Mouse (Mus musculus): ENCODE measurements around the gene Trip11. TPM values are rescaled to one million over a fixed set of nuclear protein-coding genes. Genes with fewer than 3 reads are reported as not detected.
A peak's percentile ranks its signal among the peaks of the same experiment; 100 is the strongest.

The Trip11 gene
- polyA plus RNA-seq, 1 experiment = 5.3 TPM

DNA sequence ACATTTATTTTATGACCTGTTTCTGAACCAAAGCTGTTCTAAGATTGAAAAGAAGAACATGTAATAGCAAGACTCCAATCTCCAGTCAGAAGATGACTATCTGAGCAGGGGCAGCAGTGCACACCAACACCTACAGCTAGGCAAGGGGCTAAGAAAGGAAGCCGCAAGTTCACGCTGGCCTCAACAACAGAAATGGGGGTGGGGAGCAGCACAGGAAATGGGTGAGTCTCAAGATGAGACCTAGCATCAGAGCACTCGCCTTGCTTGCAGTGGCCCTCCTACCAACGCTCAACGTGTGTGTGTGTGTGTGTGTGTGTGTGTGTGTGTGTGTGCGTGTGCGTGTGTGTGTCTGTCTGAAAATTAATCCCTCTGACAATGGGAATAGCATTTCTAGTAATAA, 16.0 kb downstream of the Trip11 start:
- DNase-seq (ENCODE audit: low read depth) = no peak

DNA sequence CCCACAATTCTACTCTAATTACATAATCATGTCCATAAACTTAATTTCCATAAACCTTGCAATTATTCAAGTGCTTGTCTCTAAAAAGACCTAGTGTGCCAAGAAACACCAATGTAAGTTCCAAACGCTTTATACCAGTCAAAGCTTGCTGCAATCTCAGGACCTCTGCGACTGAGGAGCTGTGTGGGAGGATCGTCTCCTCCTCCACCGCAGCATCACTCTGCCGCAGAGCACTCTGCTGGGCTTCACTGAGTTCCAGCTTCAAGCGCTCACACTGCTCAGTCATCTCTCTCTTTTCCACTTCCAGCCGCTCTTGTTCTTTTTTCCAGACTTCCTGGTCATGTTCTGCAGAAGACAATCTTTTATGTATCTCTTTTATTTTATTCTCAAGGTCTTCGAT, 19.8 kb downstream of the Trip11 start:
- no peak for DNase-seq (ENCODE audit: low read depth)

GRCm38 (mm10) chr12:101892832-101893231, 20.2 kb downstream of the Trip11 start:
- no peak for DNase-seq (ENCODE audit: low read depth)

- no peak for DNase-seq (ENCODE audit: low read depth)
Observed at GRCm38 (mm10) chr12:101891066-101891465, 22.0 kb downstream of the Trip11 start.

DNA sequence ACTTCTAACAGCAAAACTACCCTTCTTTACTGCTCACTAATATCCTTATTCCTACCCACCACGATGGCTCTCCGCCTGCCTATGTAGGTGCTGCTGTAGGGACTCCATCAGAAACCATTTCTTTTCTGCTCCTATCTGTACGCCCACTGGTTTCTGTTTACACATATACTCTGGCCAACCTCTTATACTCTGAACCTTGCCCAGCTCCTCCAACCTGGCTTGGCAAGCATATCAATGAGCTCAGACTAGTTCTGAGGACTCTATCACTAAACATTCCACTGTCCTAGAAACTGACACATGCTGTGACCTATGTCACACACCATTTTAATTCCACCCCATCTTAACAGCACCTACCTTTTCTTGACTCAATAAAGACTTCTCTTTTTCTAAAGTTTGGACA, 23.7 kb downstream of the Trip11 start:
- DNase-seq (ENCODE audit: low read depth) = no peak

GRCm38 (mm10) chr12:101888312-101888711, 24.8 kb downstream of the Trip11 start:
- no peak for DNase-seq (ENCODE audit: low read depth)

- no peak for DNase-seq (ENCODE audit: low read depth)
Observed at GRCm38 (mm10) chr12:101884926-101885325, 28.1 kb downstream of the Trip11 start.

DNA sequence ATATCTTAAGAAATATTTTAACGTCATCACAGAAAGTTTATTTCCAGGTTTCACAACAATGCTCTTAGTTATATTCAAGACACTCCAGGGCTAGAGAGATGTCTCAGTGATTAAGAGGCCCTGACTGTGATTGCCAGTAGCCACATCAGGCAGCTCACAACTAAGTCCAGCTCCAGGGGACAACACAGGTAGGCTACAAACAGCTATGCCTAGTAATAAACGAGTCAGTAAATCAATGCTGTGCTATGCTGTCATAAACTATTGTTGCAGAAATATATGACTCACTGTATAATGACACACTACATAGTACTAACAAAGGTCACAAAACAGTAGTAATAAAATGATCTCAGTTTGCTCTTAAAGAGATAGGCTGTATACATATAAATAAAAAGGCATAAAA, 36.7 kb downstream of the Trip11 start:
- peak; percentile 81 for DNase-seq (ENCODE audit: low read depth)

- DNase-seq (ENCODE audit: low read depth) = no peak
Observed at GRCm38 (mm10) chr12:101875107-101875506, 38.0 kb downstream of the Trip11 start.

DNA sequence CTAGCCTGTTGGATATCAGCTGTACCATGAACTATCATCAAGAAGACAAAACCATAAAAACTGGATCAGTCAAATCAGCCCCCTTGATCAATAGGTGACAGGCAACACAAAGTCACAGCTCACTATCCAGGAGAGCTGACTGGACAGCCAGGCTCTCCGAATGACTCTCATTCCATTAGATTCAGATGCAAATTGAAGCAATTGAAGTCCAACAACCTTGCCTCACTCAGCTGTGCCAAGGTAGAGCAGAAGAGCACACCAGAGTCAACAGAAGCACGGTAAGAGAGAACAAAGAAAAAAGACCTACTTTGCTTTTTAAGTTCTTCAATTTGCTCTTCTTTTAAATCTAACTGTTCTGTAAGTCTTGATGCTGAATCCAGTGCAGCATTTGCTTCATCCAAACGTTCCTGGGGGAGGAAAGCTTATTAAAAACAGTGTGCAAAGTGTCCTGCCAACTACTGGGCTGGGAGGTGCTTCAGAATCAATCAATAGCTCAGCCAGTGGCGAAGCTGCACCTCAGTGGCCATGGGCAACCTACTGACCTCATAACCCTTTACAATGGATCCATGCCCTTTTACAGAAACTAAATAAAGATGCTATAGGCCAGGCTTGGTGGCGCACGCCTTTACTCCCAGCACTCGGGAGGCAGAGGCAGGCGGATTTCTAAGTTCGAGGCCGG, 50.6 kb downstream of the Trip11 start:
- DNase-seq (ENCODE audit: low read depth) = no peak

DNA sequence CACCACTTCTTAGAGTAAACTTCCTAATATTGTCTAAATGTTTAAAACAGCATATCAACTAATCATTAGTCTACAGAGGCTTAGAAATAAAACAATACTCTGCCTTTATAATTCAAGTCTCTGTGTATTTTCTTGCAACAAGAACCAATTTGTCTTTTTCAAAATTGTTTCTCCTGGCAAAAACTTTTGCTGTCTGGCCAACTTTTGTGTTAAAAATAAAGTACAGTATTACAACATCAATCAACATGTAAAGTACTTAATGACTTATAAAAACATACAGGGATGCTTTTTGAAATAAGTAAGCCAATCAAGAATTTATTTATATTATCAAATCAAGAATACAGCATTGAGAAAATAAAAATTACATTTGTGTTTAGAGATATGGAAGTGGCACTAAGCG, 52.8 kb downstream of the Trip11 start:
- no peak for DNase-seq (ENCODE audit: low read depth)

DNA sequence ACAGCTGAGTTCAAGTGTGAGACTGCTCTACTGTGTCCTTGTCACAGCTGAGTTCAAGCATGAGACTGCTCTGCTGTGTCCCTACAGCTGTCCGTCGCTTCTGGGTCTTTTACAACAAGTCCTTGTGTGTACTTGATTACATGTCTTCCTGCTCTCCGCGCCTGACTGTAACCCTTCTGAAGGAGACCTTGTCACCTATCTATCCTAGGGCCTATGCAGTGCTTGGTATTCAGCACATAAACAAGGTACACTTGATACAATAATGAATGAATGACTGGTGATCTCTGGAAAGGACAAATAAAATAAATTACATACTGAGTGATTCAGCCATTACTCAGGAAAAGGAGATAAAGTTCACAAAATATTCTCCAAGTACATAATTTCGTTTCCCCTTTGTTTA, 55.1 kb downstream of the Trip11 start:
- DNase-seq (ENCODE audit: low read depth) = no peak

DNA sequence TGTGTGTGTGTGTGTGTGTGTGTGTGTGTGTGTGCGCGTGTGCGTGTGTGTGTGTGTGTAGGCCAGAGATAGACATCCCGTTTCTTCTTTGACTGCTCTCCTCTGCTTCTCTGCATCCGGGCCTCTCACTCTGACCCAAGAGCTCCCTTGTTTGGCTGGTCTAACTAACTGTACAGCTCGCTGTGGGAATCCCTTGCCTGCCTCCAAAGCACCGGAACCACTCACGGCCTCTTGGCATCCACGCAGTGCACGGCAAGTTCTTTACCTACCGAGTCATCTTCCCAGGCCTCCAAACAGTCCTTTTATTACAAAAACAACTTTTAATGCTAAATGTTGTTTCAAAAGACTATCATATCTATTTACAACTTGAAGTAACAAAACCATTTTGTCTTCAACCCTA, 58.7 kb downstream of the Trip11 start:
- no peak for DNase-seq (ENCODE audit: low read depth)

- DNase-seq (ENCODE audit: low read depth) = no peak
Observed at GRCm38 (mm10) chr12:101851846-101852564, 61.1 kb downstream of the Trip11 start.

DNA sequence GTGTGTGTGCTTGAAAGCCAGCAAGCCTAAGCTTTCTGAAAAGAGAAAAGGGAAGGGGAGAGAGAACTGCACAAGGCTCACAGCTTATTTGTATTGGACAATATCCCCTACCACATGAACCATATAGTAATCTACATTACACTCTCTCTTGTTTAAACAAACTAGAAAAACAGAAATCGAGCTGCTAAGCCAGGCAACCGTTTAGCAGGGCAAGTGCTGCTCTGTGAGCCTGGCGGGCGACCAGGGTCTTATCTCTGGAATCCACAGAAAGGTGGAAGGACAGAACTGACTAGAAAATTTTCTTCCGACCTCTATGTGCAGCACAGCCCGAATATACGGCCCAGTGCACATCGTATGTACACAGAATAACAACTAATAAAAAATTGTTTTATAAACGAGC, 61.8 kb downstream of the Trip11 start:
- DNase-seq (ENCODE audit: low read depth) = no peak

- DNase-seq (ENCODE audit: low read depth) = no peak
Observed at GRCm38 (mm10) chr12:101836546-101837274, 76.4 kb downstream of the Trip11 start.

GRCm38 (mm10) chr12:101834715-101835114, 78.4 kb downstream of the Trip11 start:
- no peak for DNase-seq (ENCODE audit: low read depth)

GRCm38 (mm10) chr12:101833776-101834175, 79.3 kb downstream of the Trip11 start:
- DNase-seq (ENCODE audit: low read depth) = no peak

DNA sequence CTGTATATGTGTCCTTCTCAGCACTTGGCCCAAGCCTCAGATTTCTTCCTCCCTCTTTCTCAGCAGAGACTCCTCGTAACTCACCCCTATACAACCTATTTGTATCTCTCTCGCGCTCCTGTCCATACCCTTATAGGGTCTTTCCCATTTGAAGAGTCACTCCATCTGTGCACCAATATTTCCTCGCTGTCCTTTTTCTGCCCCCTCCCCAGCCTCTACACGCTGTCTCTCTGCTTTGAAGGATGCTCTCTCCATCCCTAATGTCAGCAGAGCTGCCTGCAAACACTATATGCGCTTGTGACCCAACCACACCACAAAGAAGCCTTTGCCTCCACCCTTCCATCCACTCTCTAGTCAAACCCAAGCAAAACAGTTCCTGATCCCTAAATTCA, 80.0 kb downstream of the Trip11 start:
- DNase-seq (ENCODE audit: low read depth) = no peak

GRCm38 (mm10) chr12:101832179-101833114, 80.6 kb downstream of the Trip11 start:
- DNase-seq (ENCODE audit: low read depth) = no peak

DNA sequence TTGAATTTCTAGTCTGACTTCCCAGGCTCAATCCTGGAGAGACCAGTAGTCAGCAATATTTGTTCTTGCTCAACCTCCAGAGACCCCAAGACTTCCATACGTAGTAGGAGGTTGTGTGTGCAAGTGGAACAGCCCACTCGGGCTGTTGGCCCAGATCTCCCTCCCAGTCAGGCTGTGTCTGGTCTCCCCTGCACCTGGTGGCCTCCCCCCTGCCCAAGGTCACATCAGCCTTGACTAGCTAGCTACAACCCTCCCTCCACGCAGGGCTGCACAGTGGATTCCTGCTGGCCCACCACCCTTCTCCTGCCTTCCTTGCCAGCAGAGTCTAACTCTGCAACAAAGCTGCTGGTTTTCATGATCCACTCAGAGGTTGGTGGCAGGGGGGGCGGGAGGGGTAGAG, 81.8 kb downstream of the Trip11 start:
- no peak for DNase-seq (ENCODE audit: low read depth)

DNA sequence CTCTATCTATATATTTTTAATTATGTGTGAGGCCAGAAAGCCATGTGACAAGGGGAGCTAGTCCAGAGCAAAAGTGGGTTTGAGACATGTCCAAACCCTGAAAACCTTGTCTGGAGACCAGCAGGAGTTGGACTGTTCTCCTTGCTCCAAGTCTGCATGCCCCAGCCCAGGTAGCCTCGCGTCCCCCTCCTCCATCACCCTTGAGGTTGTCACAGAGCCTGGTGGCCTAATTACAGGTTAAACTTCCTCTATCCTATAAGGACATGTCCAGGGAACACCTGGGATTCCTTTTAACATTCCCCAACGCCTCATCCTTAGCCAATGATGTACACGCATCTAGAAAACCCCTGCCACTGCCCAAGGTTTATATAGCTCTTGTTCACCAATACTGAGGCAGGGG, 89.9 kb downstream of the Trip11 start:
- no peak for DNase-seq (ENCODE audit: low read depth)

Measured in gonadal fat pad, adult 2 months (tissue).